Mouse (Mus musculus) natural killer cell, adult 2 months (primary cell): Measurements from ENCODE around the gene Itgb2.

Experiments used
- DNase-seq, 2 experiments: peaks; one replicate each; pipeline ENCODE4 v3.0.0; 2022; ENCODE audit warnings: low spot score in 2 of 2

Gene Itgb2

GRCm38 (mm10) chr10:77516379-77516951 is 13.6 kb upstream of the Itgb2 start:
- no peak for DNase-seq

- peak; percentile 58 to 74 for DNase-seq
Measured at GRCm38 (mm10) chr10:77517066-77517620, 12.9 kb upstream of the Itgb2 start.

- no peak for DNase-seq
Measured at GRCm38 (mm10) chr10:77517801-77518200, 12.3 kb upstream of the Itgb2 start.

GRCm38 (mm10) chr10:77519191-77519590 is 10.9 kb upstream of the Itgb2 start:
- DNase-seq, result peak; percentile 54 to 76

- peak; percentile 66 to 74 for DNase-seq
Measured at GRCm38 (mm10) chr10:77520497-77520896, 9.6 kb upstream of the Itgb2 start.

GRCm38 (mm10) chr10:77522021-77522731 is 7.9 kb upstream of the Itgb2 start:
- peak; percentile 83 to 91 for DNase-seq

GRCm38 (mm10) chr10:77522746-77523145 is 7.3 kb upstream of the Itgb2 start:
- DNase-seq, result no peak

- DNase-seq, result no peak
Measured at GRCm38 (mm10) chr10:77523321-77523720, 6.7 kb upstream of the Itgb2 start.

- no peak for DNase-seq
Measured at GRCm38 (mm10) chr10:77526488-77526887, 3.6 kb upstream of the Itgb2 start.

- DNase-seq, result no peak
Measured at GRCm38 (mm10) chr10:77528634-77529033, 1.4 kb upstream of the Itgb2 start.

GRCm38 (mm10) chr10:77531026-77532019 is 1.3 kb downstream of the Itgb2 start:
- DNase-seq, result peak in 1 of 2 experiments; percentile 45

GRCm38 (mm10) chr10:77532020-77532413 is 2.0 kb downstream of the Itgb2 start:
- DNase-seq, result no peak

GRCm38 (mm10) chr10:77536727-77537126 is 6.7 kb downstream of the Itgb2 start:
- peak; percentile 39 to 53 for DNase-seq

- peak; percentile 41 to 63 for DNase-seq
Measured at GRCm38 (mm10) chr10:77537215-77538209, 7.5 kb downstream of the Itgb2 start.

GRCm38 (mm10) chr10:77539320-77539945 is 9.4 kb downstream of the Itgb2 start:
- no peak for DNase-seq

GRCm38 (mm10) chr10:77540576-77541102 is 10.6 kb downstream of the Itgb2 start:
- peak; percentile 60 to 82 for DNase-seq

- no peak for DNase-seq
Measured at GRCm38 (mm10) chr10:77541864-77542666, 12.0 kb downstream of the Itgb2 start.

GRCm38 (mm10) chr10:77543226-77543625 is 13.2 kb downstream of the Itgb2 start:
- DNase-seq, result peak in 1 of 2 experiments; percentile 45

GRCm38 (mm10) chr10:77544916-77545315 is 14.9 kb downstream of the Itgb2 start:
- no peak for DNase-seq
